Mouse (Mus musculus) kidney, postnatal 0 days (tissue): Measurements from ENCODE around the gene Slc25a12. TPM values are rescaled to one million over a fixed set of nuclear protein-coding genes. Genes with fewer than 3 reads are reported as not detected.

ENCODE experiments used
- ATAC-seq: fragments of 200-750 bp; cut with Nextera tagmentation; replicated peaks from 2 replicates; pipeline ENCODE4 v1.8.0; 2017; ENCODE audit warnings: low read depth, moderate number of reproducible peaks, moderate TSS enrichment, moderate library complexity; ENCODE audit not compliant: low FRiP score
- DNase-seq: peaks from one replicate; pipeline ENCODE4 v3.0.0-alpha.2; 2016; ENCODE audit warnings: low spot score
- H3K27ac ChIP-seq: fragments of 300-500 bp; sonication (generic); 2 replicates; pipeline ENCODE4 v1.5.1; 2014; ENCODE audit warnings: mild to moderate bottlenecking
- H3K27me3 ChIP-seq: fragments of 300-500 bp; sonication (generic); 2 replicates; pipeline ENCODE4 v1.6.1; 2014; ENCODE audit warnings: low read length, mixed read lengths; ENCODE audit not compliant: insufficient read depth
- H3K36me3 ChIP-seq: fragments of 300-500 bp; sonication (generic); 2 replicates; pipeline ENCODE4 v1.6.1; 2014; ENCODE audit warnings: low read length, mixed read lengths; ENCODE audit not compliant: insufficient read depth
- H3K4me1 ChIP-seq: fragments of 300-500 bp; sonication (generic); replicated peaks from 2 replicates; pipeline ENCODE4 v1.6.1; 2014; ENCODE audit warnings: antibody characterized with exemption, low read length, mixed read lengths; ENCODE audit not compliant: insufficient read depth
- H3K4me2 ChIP-seq: fragments of 300-500 bp; sonication (generic); 2 replicates; pipeline ENCODE4 v1.6.1; 2014; ENCODE audit warnings: mild to moderate bottlenecking, low read length, moderate library complexity, mixed read lengths
- H3K4me3 ChIP-seq: fragments of 300-500 bp; sonication (generic); replicated peaks from 2 replicates; pipeline ENCODE4 v1.5.1; 2014; ENCODE audit warnings: low read depth, low read length
- H3K9ac ChIP-seq: fragments of 300-500 bp; sonication (generic); 2 replicates; pipeline ENCODE4 v1.6.1; 2014; ENCODE audit warnings: low read depth, low read length
- H3K9me3 ChIP-seq: fragments of 300-500 bp; sonication (generic); replicated peaks from 2 replicates; pipeline ENCODE4 v1.6.1; 2016; ENCODE audit warnings: low read length, inconsistent platforms, mixed read lengths
- CTCF ChIP-seq: IDR thresholded peaks from 2 replicates; pipeline ENCODE4 v1.5.1; 2016; ENCODE audit warnings: antibody characterized with exemption, low read depth, mild to moderate bottlenecking, moderate library complexity
- WGBS: fragments of 180-500 bp; shearing (Covaris S2); extraction: QIAGEN DNeasy Blood & Tissue Kit; methylation state at CpG from one replicate; pipeline ENCODE4 v1.1.7; 2014; 5-methylcytosine and 5-hydroxymethylcytosine counted together
- polyA plus RNA-seq: library from polyadenylated mRNA; unstranded; fragments of >200 nt; fragmentation: Nextera tagmentation; extraction: Ambion mirVana; gene quantifications from 2 replicates; pipeline ENCODE4 v1.2.1, GENCODE M21; 2015

Slc25a12 gene
- polyA plus RNA-seq, 1 experiment from 2014 or later, result 51.4 TPM

- H3K4me3 ChIP-seq, result no peak overlapping the region
- H3K9me3 ChIP-seq, result no peaks in the 10 kb centered on the region
- no peak overlapping the region for H3K4me2 ChIP-seq
- 84% methylated on average over 11 of the region's 11 CpGs for WGBS
- no peaks in the 10 kb centered on the region for H3K27me3 ChIP-seq
- ATAC-seq (no peak), DNase-seq (no peak)
- no peak overlapping the region for H3K27ac ChIP-seq
- peaks cover 10% of the 10 kb centered on the region; the same call in 1 of the 2 replicates for H3K4me1 ChIP-seq
- no peak overlapping the region for H3K9ac ChIP-seq
- TF ChIP-seq CTCF, result no peak
- H3K36me3 ChIP-seq, result no peaks in the 10 kb centered on the region
Observed at GRCm38 (mm10) chr2:71350904-71351726, 16.4 kb downstream of the Slc25a12 start.

- H3K4me1 ChIP-seq, result peaks cover 10% of the 10 kb centered on the region; the same call in 1 of the 2 replicates
- H3K9ac ChIP-seq, result no peak overlapping the region
- H3K27me3 ChIP-seq, result no peaks in the 10 kb centered on the region
- H3K9me3 ChIP-seq, result no peaks in the 10 kb centered on the region
- no peak overlapping the region for H3K4me3 ChIP-seq
- TF ChIP-seq CTCF, result no peak
- no peak overlapping the region for H3K4me2 ChIP-seq
- no peak for DNase-seq
- ATAC-seq, result no peak
- H3K36me3 ChIP-seq, result no peaks in the 10 kb centered on the region
- 39% methylated on average over 7 of the region's 7 CpGs for WGBS
- H3K27ac ChIP-seq, result no peak overlapping the region
Observed at GRCm38 (mm10) chr2:71350181-71350580, 17.4 kb downstream of the Slc25a12 start.

- DNase-seq (no peak), ATAC-seq (no peak)
- no peak overlapping the region for H3K4me3 ChIP-seq
- no peaks in the 10 kb centered on the region for H3K36me3 ChIP-seq
- WGBS, result 60% methylated on average over 2 of the region's 2 CpGs
- H3K9me3 ChIP-seq, result no peaks in the 10 kb centered on the region
- peaks cover 10% of the 10 kb centered on the region; the same call in 1 of the 2 replicates for H3K4me1 ChIP-seq
- no peaks in the 10 kb centered on the region for H3K27me3 ChIP-seq
- H3K27ac ChIP-seq, result no peak overlapping the region
- H3K4me2 ChIP-seq, result no peak overlapping the region
- H3K9ac ChIP-seq, result no peak overlapping the region
- no peak for TF ChIP-seq CTCF
Observed at GRCm38 (mm10) chr2:71349511-71349910, 18.0 kb downstream of the Slc25a12 start.

- H3K36me3 ChIP-seq, result 0 out of 2 replicates have a peak, but pooled peaks cover 1% of the 10 kb centered on the region
- WGBS, result 88% methylated on average over 20 of the region's 20 CpGs
Observed at GRCm38 (mm10) chr2:71347732-71348490, 19.6 kb downstream of the Slc25a12 start.

GRCm38 (mm10) chr2:71347160-71347559 is 20.4 kb downstream of the Slc25a12 start:
- WGBS, result 56% methylated on average over 10 of the region's 10 CpGs
- Histone ChIP-seq H3K9ac (no peak overlapping the region), H3K27me3 (no peaks in the 10 kb centered on the region), H3K9me3 (no peaks in the 10 kb centered on the region), H3K4me3 (no peak overlapping the region), H3K36me3 (0 out of 2 replicates have a peak, but pooled peaks cover 4% of the 10 kb centered on the region), H3K4me1 (no peaks in the 10 kb centered on the region), H3K27ac (no peak overlapping the region), H3K4me2 (no peak overlapping the region)
- ATAC-seq (no peak), DNase-seq (peak; percentile 33)
- no peak for TF ChIP-seq CTCF

More at GRCm38 (mm10) chr2:71347732-71348490, 19.6 kb downstream of the Slc25a12 start:
- Histone ChIP-seq H3K9ac (no peak overlapping the region), H3K9me3 (no peaks in the 10 kb centered on the region), H3K27ac (no peak overlapping the region), H3K4me1 (no peaks in the 10 kb centered on the region), H3K4me2 (no peak overlapping the region), H3K27me3 (no peaks in the 10 kb centered on the region), H3K4me3 (no peak overlapping the region)
- no peak for DNase-seq
- no peak for ATAC-seq
- TF ChIP-seq CTCF, result no peak

- Histone ChIP-seq H3K9ac (no peak overlapping the region), H3K9me3 (no peaks in the 10 kb centered on the region), H3K4me1 (no peaks in the 10 kb centered on the region), H3K4me3 (no peak overlapping the region), H3K27me3 (no peaks in the 10 kb centered on the region), H3K4me2 (no peak overlapping the region), H3K27ac (no peak overlapping the region), H3K36me3 (peaks cover 4% of the 10 kb centered on the region; the same call in 1 of the 2 replicates)
- ATAC-seq (no peak), DNase-seq (no peak)
- peak; percentile 18; the same call in 1 of the 2 replicates for TF ChIP-seq CTCF
- WGBS, result 95% methylated on average over 10 of the region's 10 CpGs
Observed at GRCm38 (mm10) chr2:71343884-71344640, 23.5 kb downstream of the Slc25a12 start.
